Mouse (Mus musculus): ENCODE data around the gene Ralb. TPM values are rescaled to one million over a fixed set of nuclear protein-coding genes. Genes with fewer than 3 reads are reported as not detected.

The Ralb gene
- total RNA-seq, 2 experiments from 2014 or later: 47.7 to 58.3 TPM

Other genes with a start within 250 kb of the Ralb start
- 1 to 10 TPM; 2.9 to 3.9 TPM for gene Inhbb, start 82.5 kb downstream of the Ralb start, total RNA-seq (2021)
- 10 to 100 TPM; 24.9 to 29.0 TPM for gene Tmem185b, start 21.4 kb upstream of the Ralb start, total RNA-seq (2021)
- 10 to 100 TPM; 10.1 to 10.9 TPM for gene Epb41l5, start 144.2 kb upstream of the Ralb start, total RNA-seq (2021)

Data from adrenal gland, adult 18-20 months (tissue).